Mouse (Mus musculus) liver, postnatal 0 days (tissue): Measurements from ENCODE around the gene Jarid2. TPM values are rescaled to one million over a fixed set of nuclear protein-coding genes. Genes with fewer than 3 reads are reported as not detected.

ENCODE experiments used
- ATAC-seq: fragments of 200-750 bp; cut with Nextera tagmentation; 2 replicates; pipeline ENCODE4 v1.8.0; 2017; ENCODE audit warnings: mild to moderate bottlenecking, moderate library complexity
- DNase-seq: peaks from one replicate; pipeline ENCODE4 v3.0.0-alpha.2; 2016
- H3K27ac ChIP-seq: fragments of 300-500 bp; sonication (generic); 2 replicates; pipeline ENCODE4 v1.5.1; 2014; ENCODE audit warnings: antibody characterized with exemption, moderate library complexity, mild to moderate bottlenecking, low read depth
- H3K27me3 ChIP-seq: fragments of 300-500 bp; sonication (generic); 2 replicates; pipeline ENCODE4 v1.6.1; 2014; ENCODE audit warnings: low read length, control low read depth, mixed read lengths; ENCODE audit not compliant: insufficient read depth
- H3K36me3 ChIP-seq: fragments of 300-500 bp; sonication (generic); replicated peaks from 2 replicates; pipeline ENCODE4 v1.6.1; 2014; ENCODE audit warnings: mild to moderate bottlenecking, control low read depth, low read length, moderate library complexity, mixed read lengths; ENCODE audit not compliant: insufficient read depth
- H3K4me1 ChIP-seq: fragments of 300-500 bp; sonication (generic); 2 replicates; pipeline ENCODE4 v1.6.1; 2014; ENCODE audit warnings: antibody characterized with exemption, mild to moderate bottlenecking, control low read depth; ENCODE audit not compliant: insufficient read depth
- H3K4me2 ChIP-seq: fragments of 300-500 bp; sonication (generic); 2 replicates; pipeline ENCODE4 v1.6.1; 2014; ENCODE audit warnings: low read depth, mild to moderate bottlenecking, low read length, moderate library complexity, mixed read lengths
- H3K4me3 ChIP-seq: fragments of 300-500 bp; sonication (generic); 2 replicates; pipeline ENCODE4 v1.5.1; 2014; ENCODE audit warnings: low read depth, low read length
- H3K9ac ChIP-seq: fragments of 300-500 bp; sonication (generic); replicated peaks from 2 replicates; pipeline ENCODE4 v1.6.1; 2014; ENCODE audit warnings: mild to moderate bottlenecking, moderate library complexity
- H3K9me3 ChIP-seq: fragments of 300-500 bp; sonication (generic); 2 replicates; pipeline ENCODE4 v1.6.1; 2016; ENCODE audit warnings: mild to moderate bottlenecking, control low read depth, low read length, mixed read lengths
- CTCF ChIP-seq: sonication (generic); IDR thresholded peaks from 2 replicates; pipeline ENCODE4 v1.5.1; 2016; ENCODE audit warnings: antibody characterized with exemption, low read depth
- EP300 ChIP-seq: IDR thresholded peaks from 2 replicates; pipeline ENCODE4 v1.6.1; 2016; ENCODE audit warnings: antibody characterized with exemption, low read depth, mild to moderate bottlenecking
- WGBS: fragments of 180-500 bp; shearing (Covaris S2); extraction: QIAGEN DNeasy Blood & Tissue Kit; methylation state at CpG from one replicate; pipeline ENCODE4 v1.1.7; 2014; ENCODE audit not compliant: insufficient replicate concordance; 5-methylcytosine and 5-hydroxymethylcytosine counted together
- polyA plus RNA-seq: library from polyadenylated mRNA; unstranded; fragments of >200 nt; fragmentation: Nextera tagmentation; extraction: Ambion mirVana; gene quantifications from 2 replicates; pipeline ENCODE4 v1.2.1, GENCODE M21; 2015

Gene Jarid2
- polyA plus RNA-seq, 1 experiment from 2014 or later: 6.8 TPM

- H3K36me3 ChIP-seq: peaks cover 18% of the 10 kb centered on the region
- WGBS: 81% methylated on average over 5 of the region's 5 CpGs
- ATAC-seq: no peak
These were observed 162.8 kb downstream of the Jarid2 start for GRCm38 (mm10) chr13:44891813-44892730.

GRCm38 (mm10) chr13:44896211-44896610, 166.9 kb downstream of the Jarid2 start:
- H3K4me3 ChIP-seq: no peak overlapping the region
- peaks cover 31% of the 10 kb centered on the region for H3K36me3 ChIP-seq
- H3K9me3 ChIP-seq: no peaks in the 10 kb centered on the region
- H3K27me3 ChIP-seq: no peaks in the 10 kb centered on the region
- no peak for DNase-seq
- TF ChIP-seq EP300 (no peak), CTCF (no peak)
- no peak overlapping the region for H3K27ac ChIP-seq
- no peak overlapping the region for H3K4me2 ChIP-seq
- ATAC-seq: no peak
- no peak overlapping the region for H3K9ac ChIP-seq
- H3K4me1 ChIP-seq: no peaks in the 10 kb centered on the region
- 88% methylated on average over 12 of the region's 12 CpGs for WGBS

More at GRCm38 (mm10) chr13:44891813-44892730, 162.8 kb downstream of the Jarid2 start:
- Histone ChIP-seq H3K27me3 (no peaks in the 10 kb centered on the region), H3K27ac (no peak overlapping the region), H3K4me3 (no peak overlapping the region), H3K4me2 (no peak overlapping the region), H3K9ac (no peak overlapping the region), H3K4me1 (no peaks in the 10 kb centered on the region), H3K9me3 (no peaks in the 10 kb centered on the region)
- TF ChIP-seq EP300 (no peak), CTCF (no peak)
- DNase-seq: no peak

- ATAC-seq (no peak), DNase-seq (no peak)
These were observed 173.0 kb downstream of the Jarid2 start for GRCm38 (mm10) chr13:44902299-44902698.

GRCm38 (mm10) chr13:44903416-44903815, 174.1 kb downstream of the Jarid2 start:
- no peak for DNase-seq
- no peak overlapping the region for H3K27ac ChIP-seq
- H3K4me3 ChIP-seq: no peak overlapping the region
- TF ChIP-seq EP300 (no peak), CTCF (no peak)
- H3K36me3 ChIP-seq: peaks cover 50% of the 10 kb centered on the region
- ATAC-seq: no peak
- no peaks in the 10 kb centered on the region for H3K27me3 ChIP-seq
- no peak overlapping the region for H3K4me2 ChIP-seq
- H3K9me3 ChIP-seq: no peaks in the 10 kb centered on the region
- H3K9ac ChIP-seq: no peak overlapping the region
- no peaks in the 10 kb centered on the region for H3K4me1 ChIP-seq

More at GRCm38 (mm10) chr13:44902299-44902698, 173.0 kb downstream of the Jarid2 start:
- Histone ChIP-seq H3K4me3 (no peak overlapping the region), H3K27ac (no peak overlapping the region), H3K4me2 (no peak overlapping the region), H3K4me1 (no peaks in the 10 kb centered on the region), H3K9ac (no peak overlapping the region), H3K27me3 (no peaks in the 10 kb centered on the region), H3K36me3 (peaks cover 50% of the 10 kb centered on the region), H3K9me3 (no peaks in the 10 kb centered on the region)
- TF ChIP-seq CTCF (no peak), EP300 (no peak)
- WGBS: 91% methylated on average over 6 of the region's 6 CpGs

GRCm38 (mm10) chr13:44904271-44904670, 175.0 kb downstream of the Jarid2 start:
- H3K9me3 ChIP-seq: no peaks in the 10 kb centered on the region
- no peaks in the 10 kb centered on the region for H3K27me3 ChIP-seq
- ATAC-seq (no peak), DNase-seq (no peak)
- H3K36me3 ChIP-seq: peaks cover 55% of the 10 kb centered on the region
- H3K4me1 ChIP-seq: no peaks in the 10 kb centered on the region
- TF ChIP-seq EP300 (no peak), CTCF (no peak)
- H3K9ac ChIP-seq: no peak overlapping the region
- WGBS: 58% methylated on average over 1 of the region's 1 CpGs
- H3K4me2 ChIP-seq: no peak overlapping the region
- H3K27ac ChIP-seq: no peak overlapping the region
- H3K4me3 ChIP-seq: no peak overlapping the region

- H3K4me3 ChIP-seq: no peak overlapping the region
- 90% methylated on average over 11 of the region's 11 CpGs for WGBS
These were observed 176.9 kb downstream of the Jarid2 start for GRCm38 (mm10) chr13:44906141-44906540.

More at GRCm38 (mm10) chr13:44906141-44906540, 176.9 kb downstream of the Jarid2 start:
- DNase-seq (no peak), ATAC-seq (no peak)
- no peak overlapping the region for H3K27ac ChIP-seq
- H3K4me1 ChIP-seq: no peaks in the 10 kb centered on the region
- no peak for TF ChIP-seq CTCF
- TF ChIP-seq EP300: no peak
- peaks cover 69% of the 10 kb centered on the region for H3K36me3 ChIP-seq
- no peaks in the 10 kb centered on the region for H3K9me3 ChIP-seq
- H3K9ac ChIP-seq: no peak overlapping the region
- H3K27me3 ChIP-seq: no peaks in the 10 kb centered on the region
- H3K4me2 ChIP-seq: no peak overlapping the region
